In genomic region chr8:106336561-106336960, GRCm38 (mm10) we compare ENCODE assay signal across 9 mouse cellular contexts. TPM values are rescaled to one million over a fixed set of nuclear protein-coding genes. Genes with fewer than 3 reads are reported as not detected.
DNase-seq lines count a peak whose midpoint lies in the region; ATAC-seq lines count a peak whose summit lies in the region.
"Had no signal": no experiment of that assay in that cellular context is flagged by ENCODE, and none has a peak within 500 bp of the region (broad histone marks: within the 10 kb centered on the region; RNA-seq: fewer than 3 reads in every experiment).

No protein-coding gene starts in this region.

- no peaks in the 10 kb centered on the region for H3K9me3 ChIP-seq in kidney, embryonic 14.5 days (ENCODE audit: control insufficient read depth, low read length)
- no peaks in the 10 kb centered on the region for H3K9me3 ChIP-seq in limb, embryonic 10.5 days (replicated peaks)

- H3K4me1 ChIP-seq in kidney, embryonic 14.5 days (ENCODE audit: control insufficient read depth, insufficient read depth, low read length): peaks cover 11% of the 10 kb centered on the region; the same call in 1 of the 2 replicates
- peaks cover 21% of the 10 kb centered on the region for H3K4me1 ChIP-seq in limb, embryonic 10.5 days

- H3K4me2 ChIP-seq in kidney, embryonic 14.5 days (replicated peaks; ENCODE audit: low read depth, low read length): no peak overlapping the region

- no peak for ATAC-seq in kidney, embryonic 14.5 days (ENCODE audit: low FRiP score, low TSS enrichment)
- ATAC-seq: Patski had no signal

- WGBS in kidney, embryonic 14.5 days: 3% methylated on average over 40 of the region's 41 CpGs
- WGBS in limb, embryonic 10.5 days: 3% methylated on average over 41 of the region's 41 CpGs

- H3K27me3 ChIP-seq in kidney, embryonic 14.5 days (ENCODE audit: control insufficient read depth, insufficient read depth, low read length): peaks cover 34% of the 10 kb centered on the region
- H3K27me3 ChIP-seq in limb, embryonic 10.5 days (ENCODE audit: low read depth, poor library complexity, severe bottlenecking): peaks cover 35% of the 10 kb centered on the region

- H3K9ac ChIP-seq in kidney, embryonic 14.5 days (ENCODE audit: low read depth, low read length): no peak overlapping the region

- peak overlapping the region; percentile 16; the same call in 1 of the 2 replicates for H3K4me3 ChIP-seq in kidney, embryonic 14.5 days (ENCODE audit: low read length)
- peak overlapping the region; percentile 19 for H3K4me3 ChIP-seq in limb, embryonic 10.5 days

- DNase-seq in kidney, adult 18-20 months: no peak
- DNase-seq in cerebellum, postnatal 36 days: peak; percentile 42 to 46
- DNase-seq in heart, postnatal 4 days: peak; percentile 14
- DNase-seq in limb, embryonic 10.5 days (ENCODE audit: low spot score): peak; percentile 44
- DNase-seq in right cerebral cortex, postnatal 14 days: peak; percentile 64
- no peak for DNase-seq in urinary bladder, adult 2 months (ENCODE audit: low spot score)
- no peak for DNase-seq in spleen, postnatal 4 days (ENCODE audit: low spot score in 2 of 2)

- no peaks in the 10 kb centered on the region for H3K36me3 ChIP-seq in kidney, embryonic 14.5 days (ENCODE audit: control insufficient read depth, insufficient read depth, low read length)
- H3K36me3 ChIP-seq in limb, embryonic 10.5 days: no peaks in the 10 kb centered on the region

- H3K27ac ChIP-seq in kidney, embryonic 14.5 days (ENCODE audit: low read depth, low read length): no peak overlapping the region
- no peak overlapping the region for H3K27ac ChIP-seq in limb, embryonic 10.5 days

RNA-seq across cellular contexts. Expression of gene Smpd3, which starts 1.2 kb away (rescaled TPM):
- 0.12 and 0.19 TPM in 2 replicates for polyA plus RNA-seq in kidney, embryonic 14.5 days (2014; fragmentation: Nextera tagmentation; extraction: Ambion mirVana)
- total RNA-seq in heart, postnatal 4 days (2021): 1 to 10 TPM; 5.2 to 6.7 TPM
- 0.68 and 1.4 TPM in 2 replicates for polyA plus RNA-seq in limb, embryonic 10.5 days (2016; fragmentation: Nextera tagmentation; extraction: Ambion mirVana)
- polyA plus RNA-seq in urinary bladder, adult 2 months (2012; rRNA removed): 1.1 and 1.2 TPM in 2 replicates

Comparison
In these comparisons a context has a peak if more than half of its experiments do, and no peak if none do; other contexts are left out.
1. DNase-seq: peak in cerebellum, postnatal 36 days (2 of 2), heart, postnatal 4 days (single experiment), limb, embryonic 10.5 days (single experiment) and right cerebral cortex, postnatal 14 days (single experiment); none in kidney, adult 18-20 months (single experiment), urinary bladder, adult 2 months (single experiment) and spleen, postnatal 4 days (0 of 2).